Mouse (Mus musculus) central nervous system, embryonic 18 days (tissue): Measurements from ENCODE around the gene Fmo6. TPM values are rescaled to one million over a fixed set of nuclear protein-coding genes. Genes with fewer than 3 reads are reported as not detected.

ENCODE experiments used
- polyA plus RNA-seq: library from polyadenylated mRNA; depleted of rRNA; stranded (reverse); fragments of >200 nt; gene quantifications from 2 replicates; pipeline ENCODE4 v1.2.3, GENCODE M21; 2012; rRNA removed

Gene Fmo6
- 0.05 and 0.08 TPM in 2 replicates for polyA plus RNA-seq

GRCm38 (mm10) chr1:162937415-162937814 is at the start of gene Fmo6:
Fmo6 (minus strand) TSS chr1:162937515.

GRCm38 (mm10) chr1:162984428-162984827 is 47.1 kb upstream of the Fmo6 start, which contains the start of gene Fmo3:
Fmo3 (minus strand) TSS chr1:162984528.

DNA sequence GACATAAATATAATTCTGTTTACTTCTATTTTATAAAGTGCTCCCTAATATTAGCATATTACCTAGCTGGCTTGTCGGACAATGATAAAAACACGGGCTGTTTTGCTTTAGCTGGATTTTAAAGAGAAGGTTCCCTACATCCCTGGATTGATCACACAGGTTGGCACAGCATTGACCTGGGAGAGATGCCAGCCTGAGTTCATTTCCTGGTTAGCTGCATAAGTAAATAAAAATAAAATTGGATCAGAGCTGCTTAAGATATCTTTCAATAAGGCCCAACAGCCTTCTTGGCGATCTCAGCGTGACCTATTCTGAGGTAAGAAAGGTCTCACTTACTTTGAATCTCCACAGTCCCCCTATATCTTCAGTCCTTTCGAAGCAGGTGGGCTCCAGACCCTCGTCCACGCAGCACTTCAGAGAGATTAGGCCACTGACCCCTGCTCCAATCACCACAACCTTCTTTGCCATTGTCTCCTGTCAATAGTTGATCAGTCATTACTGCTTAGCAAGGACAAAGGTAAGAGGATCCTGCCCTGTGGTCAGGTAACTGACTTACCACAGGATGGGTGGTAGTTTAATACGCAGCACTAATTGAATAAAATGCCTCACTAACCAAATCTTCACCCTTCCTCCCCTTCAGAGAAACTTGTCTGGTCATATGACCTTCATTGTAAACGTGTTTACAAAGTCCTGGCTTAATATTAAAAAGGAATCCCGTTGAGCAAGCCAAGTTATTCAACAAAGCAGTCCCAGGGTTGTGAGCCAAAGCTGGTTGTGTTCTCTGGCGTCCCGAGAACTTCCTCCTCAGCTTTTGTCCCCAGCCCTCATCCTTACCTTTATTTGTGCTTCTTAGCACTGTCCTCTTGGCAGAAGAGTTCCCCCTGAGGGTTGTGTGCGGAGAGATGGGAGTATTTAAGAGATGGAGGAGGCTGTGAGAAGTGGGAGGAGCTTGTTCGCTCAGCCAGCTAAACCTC is 39.2 kb downstream of the Fmo6 start, which contains the start of gene Fmo2:
Gene Fmo2, minus strand, starts transcription at position 889 of the 974 bp plus-strand sequence.

Other genes with a start within 250 kb of the Fmo6 start
- 36.8 and 39.3 TPM in 2 replicates for gene Prrc2c, start 197.0 kb downstream of the Fmo6 start, polyA plus RNA-seq
- 0.57 and 0.79 TPM in 2 replicates for gene Fmo4, start 123.5 kb downstream of the Fmo6 start, polyA plus RNA-seq
- gene Fmo1, start 70.9 kb downstream of the Fmo6 start, polyA plus RNA-seq = 44.7 and 53.9 TPM in 2 replicates
- 0.13 and 0.23 TPM in 2 replicates for gene Fmo2, start 38.8 kb downstream of the Fmo6 start, polyA plus RNA-seq
- not detected in 2 replicates for gene Fmo3, start 47.0 kb upstream of the Fmo6 start, polyA plus RNA-seq
- gene Mroh9, start 148.2 kb upstream of the Fmo6 start, polyA plus RNA-seq = not detected in 2 replicates